Mouse (Mus musculus) forebrain, embryonic 12.5 days (tissue): ENCODE results near the gene Utp15. TPM values are rescaled to one million over a fixed set of nuclear protein-coding genes. Genes with fewer than 3 reads are reported as not detected.

Experiments
- ATAC-seq: fragments of 200-750 bp; cut with Nextera tagmentation; 2 replicates; pipeline ENCODE4 v1.8.0; 2017; ENCODE audit warnings: moderate TSS enrichment; ENCODE audit not compliant: low FRiP score
- H3K27ac ChIP-seq: fragments of 300-500 bp; sonication (generic); 2 replicates; pipeline ENCODE4 v1.5.1; 2016; ENCODE audit warnings: mild to moderate bottlenecking
- H3K27me3 ChIP-seq: fragments of 300-500 bp; sonication (generic); 2 replicates; pipeline ENCODE4 v1.6.1; 2016; ENCODE audit warnings: mild to moderate bottlenecking
- H3K36me3 ChIP-seq: fragments of 300-500 bp; sonication (generic); replicated peaks from 2 replicates; pipeline ENCODE4 v1.6.1; 2016; ENCODE audit warnings: mild to moderate bottlenecking
- H3K4me1 ChIP-seq: fragments of 300-500 bp; sonication (generic); 2 replicates; pipeline ENCODE4 v1.6.1; 2016
- H3K4me2 ChIP-seq: fragments of 300-500 bp; sonication (generic); 2 replicates; pipeline ENCODE4 v1.6.1; 2016; ENCODE audit warnings: mild to moderate bottlenecking, moderate library complexity
- H3K4me3 ChIP-seq: fragments of 300-500 bp; sonication (generic); replicated peaks from 2 replicates; pipeline ENCODE4 v1.5.1; 2016; ENCODE audit warnings: mild to moderate bottlenecking
- H3K9ac ChIP-seq: fragments of 300-500 bp; sonication (generic); 2 replicates; pipeline ENCODE4 v1.6.1; 2016; ENCODE audit warnings: mild to moderate bottlenecking
- H3K9me3 ChIP-seq: fragments of 300-500 bp; sonication (generic); 2 replicates; pipeline ENCODE4 v1.6.1; 2016
- WGBS: fragments of 180-500 bp; shearing (Covaris S2); methylation state at CpG from one replicate; pipeline ENCODE4 v1.1.7; 2016; 5-methylcytosine and 5-hydroxymethylcytosine counted together
- polyA plus RNA-seq: library from polyadenylated mRNA; unstranded; fragments of >200 nt; fragmentation: Nextera tagmentation; extraction: Ambion mirVana; gene quantifications from 2 replicates; pipeline ENCODE4 v1.2.1, GENCODE M21; 2016

The Utp15 gene
- polyA plus RNA-seq, 1 experiment from 2014 or later = 37.6 TPM

DNA sequence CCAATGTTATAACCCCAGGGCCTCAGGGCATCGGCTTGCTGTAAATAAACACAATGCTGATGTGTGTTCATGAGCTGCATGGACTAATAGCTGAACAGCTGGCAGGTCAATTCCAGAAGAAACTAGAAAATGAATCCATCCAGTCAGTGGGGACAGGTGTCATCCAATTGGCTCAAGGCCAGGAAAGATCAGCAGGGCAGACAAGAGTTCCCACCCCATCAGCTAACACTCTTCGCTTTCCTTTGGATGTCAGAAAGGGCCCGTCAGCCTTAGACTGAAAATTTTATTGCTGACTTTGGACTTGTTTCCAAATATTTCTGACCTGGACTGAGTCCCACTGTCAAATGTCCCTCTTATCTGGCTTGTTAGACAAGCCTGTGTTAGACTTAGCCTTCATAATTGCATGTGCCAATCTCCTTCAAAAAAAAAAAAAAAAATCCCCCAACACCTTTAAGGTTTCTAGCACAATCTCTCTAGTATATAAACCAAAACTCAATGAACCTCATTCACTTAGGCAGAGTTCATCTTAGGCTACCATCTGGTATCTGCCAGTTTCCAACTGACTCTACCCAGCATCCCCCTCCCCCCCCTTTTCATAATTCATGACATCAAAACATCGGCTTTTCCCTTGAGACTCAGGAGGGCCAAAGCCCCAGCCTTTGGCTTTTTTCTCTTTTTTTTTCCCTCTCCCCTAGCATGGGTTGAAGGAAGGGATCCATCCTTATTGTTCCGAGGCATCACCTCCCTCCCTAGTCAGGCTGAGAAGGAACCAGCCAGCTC lies 18.1 kb downstream of the Utp15 start:
- Histone ChIP-seq H3K9ac (no peak overlapping the region), H3K9me3 (no peaks in the 10 kb centered on the region), H3K27me3 (no peaks in the 10 kb centered on the region), H3K36me3 (peaks cover 24% of the 10 kb centered on the region), H3K4me2 (no peak overlapping the region), H3K27ac (no peak overlapping the region), H3K4me1 (no peaks in the 10 kb centered on the region), H3K4me3 (no peak overlapping the region)
- no peak for ATAC-seq
- 78% methylated on average over 5 of the region's 5 CpGs for WGBS

DNA sequence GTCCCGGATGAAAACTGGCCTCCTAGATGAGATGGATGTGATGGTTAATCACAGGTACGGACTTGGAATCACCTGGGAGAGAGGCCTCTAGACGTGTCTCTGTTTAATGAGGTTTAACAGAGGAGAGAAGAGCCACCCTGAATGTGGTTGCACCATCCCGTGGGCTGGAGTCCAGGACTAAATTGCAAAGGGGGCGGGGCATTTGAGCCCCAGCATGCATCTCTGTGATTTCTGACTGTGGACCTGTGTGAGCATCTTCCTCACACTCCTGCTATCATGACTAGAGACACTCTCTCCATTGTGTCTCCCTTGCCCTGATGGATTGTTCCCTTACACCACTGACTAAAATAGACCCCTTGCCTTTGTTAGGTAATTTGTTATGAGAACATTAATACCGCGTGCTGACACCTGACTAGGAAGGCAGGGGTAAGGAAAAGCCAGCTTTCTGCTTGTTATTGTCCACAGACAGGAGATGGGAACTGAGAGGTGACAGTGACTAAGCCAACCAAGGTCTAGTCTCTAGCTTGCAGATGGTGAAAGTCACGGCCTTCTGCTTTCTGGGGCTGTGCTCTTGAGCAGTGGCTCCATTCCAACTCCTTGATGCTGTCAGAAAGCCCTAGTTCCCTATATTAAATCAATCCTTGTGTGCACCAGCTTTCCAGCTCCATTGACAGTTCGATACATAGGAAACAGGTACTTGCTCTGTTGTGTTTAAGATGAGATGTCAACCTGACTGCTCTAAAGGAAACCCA lies 21.1 kb downstream of the Utp15 start:
- WGBS = 75% methylated on average over 9 of the region's 9 CpGs
- Histone ChIP-seq H3K4me3 (no peak overlapping the region), H3K4me1 (no peaks in the 10 kb centered on the region), H3K4me2 (no peak overlapping the region), H3K27ac (no peak overlapping the region), H3K36me3 (no peaks in the 10 kb centered on the region), H3K27me3 (no peaks in the 10 kb centered on the region; the same call in 1 of the 2 replicates), H3K9me3 (no peaks in the 10 kb centered on the region), H3K9ac (no peak overlapping the region)
- no peak for ATAC-seq

DNA sequence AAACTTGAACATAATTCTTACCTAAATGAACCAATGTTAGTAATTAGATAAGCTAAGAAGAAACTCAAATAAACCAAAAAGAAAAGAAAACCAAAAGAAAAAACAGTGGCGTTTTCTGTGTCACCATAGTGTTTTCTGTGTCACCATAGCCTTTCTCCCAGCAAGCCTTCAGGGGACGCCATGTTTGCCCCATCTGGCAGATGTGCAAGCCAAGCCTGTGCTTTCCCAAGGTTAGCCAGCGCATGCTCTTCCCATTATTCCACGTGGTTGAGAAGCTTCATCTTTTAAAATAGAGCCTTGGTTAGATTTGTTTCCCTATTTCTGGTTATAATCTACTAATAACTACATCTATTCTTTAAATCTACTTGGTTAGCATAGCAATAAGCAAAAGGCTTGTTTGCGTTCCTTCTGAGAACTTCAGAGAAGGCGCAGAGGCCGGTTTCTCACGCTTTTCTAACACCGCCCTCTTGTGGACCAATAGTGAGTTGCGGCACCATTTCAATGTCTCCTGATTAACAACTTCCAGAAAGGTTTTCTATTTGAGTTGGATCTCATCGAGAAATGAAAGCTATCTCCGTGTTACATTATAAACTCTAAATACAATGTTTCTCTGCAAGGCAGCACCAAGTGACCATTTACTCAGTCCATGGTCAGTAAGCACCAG lies 22.7 kb downstream of the Utp15 start:
- 18% methylated on average over 12 of the region's 12 CpGs for WGBS

DNA sequence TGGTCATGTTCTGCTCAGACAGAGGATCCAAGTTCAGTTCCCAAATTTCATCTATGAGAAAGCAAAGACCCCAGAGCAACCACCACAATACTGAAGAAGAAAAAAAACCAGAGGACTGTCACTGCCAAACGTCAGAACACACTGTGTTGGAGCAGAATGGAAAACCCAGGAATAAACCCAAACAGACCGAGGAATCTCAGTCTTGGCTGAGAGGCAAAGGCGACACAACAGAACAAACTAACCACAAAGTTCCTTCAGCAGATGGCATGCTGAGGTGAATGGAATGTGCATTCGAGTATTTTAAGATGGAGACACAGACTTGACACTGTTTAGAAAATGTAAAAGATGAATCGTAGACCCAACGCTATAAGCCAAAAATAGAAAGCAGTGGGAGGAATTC lies 27.4 kb downstream of the Utp15 start:
- Histone ChIP-seq H3K27ac (no peak overlapping the region), H3K27me3 (no peaks in the 10 kb centered on the region; the same call in 1 of the 2 replicates), H3K4me3 (no peak overlapping the region), H3K36me3 (no peaks in the 10 kb centered on the region), H3K4me1 (no peaks in the 10 kb centered on the region), H3K9ac (no peak overlapping the region), H3K4me2 (no peak overlapping the region), H3K9me3 (no peaks in the 10 kb centered on the region)
- no peak for ATAC-seq
- 79% methylated on average over 6 of the region's 6 CpGs for WGBS

More for the DNA sequence above, 22.7 kb downstream of the Utp15 start:
- H3K9me3 ChIP-seq = no peaks in the 10 kb centered on the region
- no peaks in the 10 kb centered on the region for H3K4me1 ChIP-seq
- no peaks in the 10 kb centered on the region for H3K36me3 ChIP-seq
- H3K9ac ChIP-seq = no peak overlapping the region
- no peak overlapping the region for H3K27ac ChIP-seq
- no peak overlapping the region for H3K4me3 ChIP-seq
- H3K27me3 ChIP-seq = no peaks in the 10 kb centered on the region; the same call in 1 of the 2 replicates
- H3K4me2 ChIP-seq = no peak overlapping the region
- ATAC-seq = no peak

DNA sequence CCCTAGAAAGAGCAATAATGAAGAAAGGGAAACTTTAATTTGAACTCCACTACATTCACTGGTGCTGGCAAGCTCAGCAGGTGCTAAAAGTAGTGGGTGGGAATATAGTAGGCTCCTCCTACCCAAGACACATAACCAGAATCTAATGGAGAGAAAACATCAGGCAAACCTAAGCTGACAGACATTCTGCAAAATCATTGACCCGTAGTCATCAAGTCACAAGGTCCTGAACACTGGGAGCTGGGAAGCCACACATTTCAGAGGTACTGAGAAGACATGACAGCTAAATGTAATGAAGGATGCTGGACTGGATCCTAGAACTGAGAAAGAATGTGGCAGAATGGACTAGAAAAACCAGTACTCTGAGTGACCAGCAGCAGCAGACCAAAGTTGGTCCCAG lies 32.3 kb downstream of the Utp15 start:
- Histone ChIP-seq H3K27me3 (no peaks in the 10 kb centered on the region; the same call in 1 of the 2 replicates), H3K9ac (no peak overlapping the region), H3K4me2 (no peak overlapping the region), H3K4me3 (no peak overlapping the region), H3K36me3 (no peaks in the 10 kb centered on the region), H3K9me3 (no peaks in the 10 kb centered on the region), H3K4me1 (no peaks in the 10 kb centered on the region), H3K27ac (no peak overlapping the region)
- WGBS = 91% methylated on average over 1 of the region's 1 CpGs
- ATAC-seq = no peak

DNA sequence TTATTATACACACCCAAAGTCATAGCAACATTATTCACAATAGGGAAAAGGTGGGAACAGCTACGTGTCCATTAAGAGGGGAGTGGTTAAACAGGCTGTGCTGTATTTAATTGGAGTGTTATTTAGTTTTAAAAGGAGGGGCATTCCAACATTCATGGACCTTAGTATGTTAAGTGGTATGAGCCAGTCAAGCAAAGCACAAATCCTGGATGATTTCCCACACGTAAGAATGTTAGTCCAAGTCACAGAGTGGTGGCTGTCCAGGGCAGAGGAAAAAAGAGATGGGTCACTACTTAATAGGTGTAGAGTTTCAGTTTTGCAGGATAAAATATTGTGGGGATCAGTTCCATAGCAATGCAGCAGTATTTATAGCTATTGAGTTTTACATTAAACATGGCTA lies 36.6 kb downstream of the Utp15 start:
- ATAC-seq = no peak
- Histone ChIP-seq H3K4me3 (no peak overlapping the region), H3K9ac (no peak overlapping the region), H3K27me3 (peaks cover 6% of the 10 kb centered on the region), H3K4me1 (peaks cover 3% of the 10 kb centered on the region; the same call in 1 of the 2 replicates), H3K27ac (no peak overlapping the region), H3K36me3 (no peaks in the 10 kb centered on the region), H3K4me2 (no peak overlapping the region), H3K9me3 (no peaks in the 10 kb centered on the region)
- 78% methylated on average over 2 of the region's 2 CpGs for WGBS

DNA sequence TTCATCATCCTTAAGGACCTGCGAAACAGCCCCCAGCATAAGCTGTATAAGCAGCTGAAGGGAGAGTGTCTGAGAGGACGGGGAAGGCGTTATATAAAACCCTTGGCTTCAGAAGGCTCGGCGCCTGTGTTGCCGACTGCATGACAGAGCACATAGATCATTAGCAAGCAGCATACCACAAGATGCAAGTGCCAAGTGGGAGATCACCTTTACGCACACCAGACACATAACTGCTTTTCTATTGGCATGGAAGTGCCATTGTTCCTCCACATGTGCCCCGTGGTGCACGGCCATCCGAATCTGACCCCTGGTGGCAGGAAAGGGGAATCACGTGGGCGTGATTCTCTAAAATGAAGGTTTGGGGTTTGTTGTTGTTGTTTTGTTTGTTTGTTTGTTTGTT lies 40.0 kb downstream of the Utp15 start:
- no peak for ATAC-seq
- WGBS = 38% methylated on average over 12 of the region's 12 CpGs
- no peak overlapping the region for H3K27ac ChIP-seq
- no peaks in the 10 kb centered on the region for H3K9me3 ChIP-seq
- H3K4me2 ChIP-seq = 0 out of 2 replicates have a peak overlapping the region, but pooled peaks have one; percentile 6
- no peak overlapping the region for H3K9ac ChIP-seq
- no peaks in the 10 kb centered on the region for H3K36me3 ChIP-seq
- peaks cover 3% of the 10 kb centered on the region; the same call in 1 of the 2 replicates for H3K4me1 ChIP-seq
- no peak overlapping the region for H3K4me3 ChIP-seq
- peaks cover 6% of the 10 kb centered on the region for H3K27me3 ChIP-seq

DNA sequence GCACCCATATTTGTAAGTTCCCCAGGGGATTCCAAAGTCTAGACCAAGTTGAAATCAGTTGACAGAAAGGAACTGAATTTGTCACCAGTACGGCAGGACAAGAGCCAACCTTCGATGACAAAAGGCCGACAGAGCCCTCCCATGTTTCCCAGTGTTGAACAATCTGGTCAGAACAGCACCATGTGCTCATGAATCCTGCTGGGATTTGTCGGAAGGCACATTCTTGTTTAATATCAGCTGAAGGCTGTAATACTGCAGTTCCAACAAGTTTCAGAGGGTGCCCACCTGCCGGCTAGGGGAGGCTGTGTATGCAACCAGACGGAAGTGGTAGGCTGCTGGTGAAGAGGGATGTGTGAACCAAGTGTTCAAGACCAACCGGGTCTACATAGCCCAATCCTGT lies 52.7 kb downstream of the Utp15 start:
- Histone ChIP-seq H3K9me3 (no peaks in the 10 kb centered on the region), H3K4me2 (no peak overlapping the region), H3K27ac (no peak overlapping the region), H3K4me1 (peaks cover 7% of the 10 kb centered on the region; the same call in 1 of the 2 replicates), H3K36me3 (no peaks in the 10 kb centered on the region), H3K27me3 (peaks cover 8% of the 10 kb centered on the region), H3K4me3 (no peak overlapping the region), H3K9ac (no peak overlapping the region)
- no peak for ATAC-seq
- WGBS = 89% methylated on average over 7 of the region's 7 CpGs

DNA sequence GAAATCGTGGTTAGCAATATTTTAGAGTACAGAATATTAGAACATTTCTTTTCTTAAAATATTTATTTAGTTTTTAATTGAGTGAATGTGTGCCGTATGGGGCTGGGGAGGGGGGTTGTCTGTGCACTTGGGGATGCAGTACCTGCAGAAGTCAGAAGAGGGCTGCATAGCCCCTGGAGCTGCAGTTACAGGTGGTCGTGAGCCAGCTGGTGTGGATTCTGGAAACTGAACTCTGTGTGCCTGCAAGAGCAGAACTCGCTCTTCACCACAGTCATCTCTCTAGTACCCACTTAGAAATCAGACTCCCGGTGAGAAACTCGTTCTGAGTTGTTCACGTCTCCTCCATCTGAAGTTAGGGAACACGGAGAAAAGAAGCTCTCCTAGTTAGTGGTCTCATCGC lies 54.0 kb downstream of the Utp15 start:
- Histone ChIP-seq H3K27me3 (peaks cover 11% of the 10 kb centered on the region), H3K4me2 (no peak overlapping the region), H3K9ac (no peak overlapping the region), H3K27ac (no peak overlapping the region), H3K4me3 (no peak overlapping the region), H3K9me3 (no peaks in the 10 kb centered on the region), H3K36me3 (no peaks in the 10 kb centered on the region), H3K4me1 (peaks cover 10% of the 10 kb centered on the region; the same call in 1 of the 2 replicates)
- ATAC-seq = no peak
- 37% methylated on average over 9 of the region's 9 CpGs for WGBS

DNA sequence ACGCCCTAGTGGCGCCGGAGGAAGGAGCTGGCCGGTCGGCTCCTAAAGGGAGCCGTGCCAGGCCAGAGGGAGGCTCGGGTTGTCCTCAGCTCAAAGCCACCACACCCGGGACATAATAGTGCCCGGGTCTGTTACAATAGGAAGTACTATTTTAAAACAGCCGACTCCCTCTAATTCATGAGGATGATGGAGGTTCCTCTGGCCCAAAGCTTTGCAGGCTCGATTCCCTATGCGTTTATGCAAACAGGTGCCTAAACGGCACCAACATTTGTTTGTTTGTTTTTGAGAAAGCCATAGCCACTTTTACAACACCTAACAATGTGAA lies 56.3 kb downstream of the Utp15 start:
- ATAC-seq = no peak
- no peaks in the 10 kb centered on the region for H3K36me3 ChIP-seq
- H3K27me3 ChIP-seq = peaks cover 11% of the 10 kb centered on the region
- H3K9me3 ChIP-seq = no peaks in the 10 kb centered on the region
- H3K9ac ChIP-seq = peak overlapping the region; percentile 51
- 3% methylated on average over 12 of the region's 13 CpGs for WGBS
- H3K4me2 ChIP-seq = peak overlapping the region; percentile 91
- H3K4me1 ChIP-seq = peaks cover 11% of the 10 kb centered on the region; the same call in 1 of the 2 replicates
- no peak overlapping the region for H3K27ac ChIP-seq
- peak overlapping the region; percentile 68 for H3K4me3 ChIP-seq

DNA sequence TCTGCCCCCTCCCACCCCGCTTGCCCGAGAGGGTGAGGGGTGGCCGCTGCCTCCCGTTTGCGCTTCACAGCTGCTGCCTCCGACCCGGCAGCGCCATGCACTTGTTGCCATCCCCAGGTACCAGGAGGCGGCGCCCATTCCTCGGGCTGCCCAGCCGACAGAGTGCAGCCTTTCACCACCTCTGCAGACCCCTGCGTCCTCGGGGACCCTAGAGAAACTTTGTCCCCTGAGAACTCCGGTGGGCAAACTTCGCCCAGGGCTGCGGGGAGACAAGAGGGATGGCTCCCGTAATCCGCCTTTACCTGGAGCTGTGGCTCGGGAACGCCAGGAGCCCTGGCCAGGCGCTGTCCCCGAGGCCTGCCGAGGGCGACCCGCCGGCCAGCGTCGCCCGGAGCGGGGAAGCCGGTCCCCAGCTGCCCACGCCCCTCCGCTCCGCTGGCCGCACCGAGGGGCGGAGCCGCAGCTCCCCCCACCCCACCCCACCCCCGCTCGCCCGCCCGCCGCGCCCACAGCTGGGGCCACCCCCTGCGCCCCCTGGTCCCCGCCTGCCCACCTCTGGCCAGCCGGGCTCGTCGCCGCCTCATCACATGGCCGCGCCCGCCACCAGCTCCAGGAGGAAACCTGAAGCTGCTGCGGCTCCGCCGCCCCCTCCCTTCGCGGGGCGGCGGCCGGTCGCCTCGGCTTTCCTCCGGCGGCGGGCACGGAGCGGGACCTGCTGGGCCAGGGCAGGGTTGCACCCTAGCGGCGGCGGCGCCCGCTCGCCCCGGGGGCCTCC lies 56.9 kb downstream of the Utp15 start, which contains the start of gene Arhgef28:
Gene Arhgef28, minus strand, starts transcription at position 669 of the 775 bp plus-strand sequence.
- Histone ChIP-seq H3K4me1 (peaks cover 15% of the 10 kb centered on the region; the same call in 1 of the 2 replicates), H3K9me3 (no peaks in the 10 kb centered on the region), H3K27me3 (peaks cover 11% of the 10 kb centered on the region), H3K36me3 (no peaks in the 10 kb centered on the region), H3K9ac (peak within 1 kb of the TSS; percentile 51), H3K4me3 (peak within 1 kb of the TSS; percentile 68), H3K4me2 (peak within 1 kb of the TSS; percentile 91), H3K27ac (no peak within 1 kb of the TSS)
- under 1% methylated on average over 46 of the region's 76 CpGs for WGBS
- ATAC-seq = peak; percentile 90
